Mouse (Mus musculus) forebrain, postnatal 0 days (tissue): ENCODE data around the gene Plscr5. TPM values are rescaled to one million over a fixed set of nuclear protein-coding genes. Genes with fewer than 3 reads are reported as not detected.

Source experiments
- ATAC-seq: fragments of 200-750 bp; cut with Nextera tagmentation; 2 replicates; pipeline ENCODE4 v1.8.0; 2017; ENCODE audit warnings: mild to moderate bottlenecking, moderate library complexity
- DNase-seq: peaks from one replicate; pipeline ENCODE4 v3.0.0-alpha.2; 2015
- H3K27ac ChIP-seq: fragments of 300-500 bp; sonication (generic); 2 replicates; pipeline ENCODE4 v1.5.1; 2014; ENCODE audit warnings: low read depth, mild to moderate bottlenecking, antibody characterized with exemption, low read length, moderate library complexity, mixed read lengths
- H3K27me3 ChIP-seq: fragments of 300-500 bp; sonication (generic); 2 replicates; pipeline ENCODE4 v1.6.1; 2014; ENCODE audit warnings: mild to moderate bottlenecking, low read length, mixed read lengths; ENCODE audit not compliant: insufficient read depth
- H3K36me3 ChIP-seq: fragments of 300-500 bp; sonication (generic); 2 replicates; pipeline ENCODE4 v1.6.1; 2014; ENCODE audit warnings: mild to moderate bottlenecking, moderate library complexity; ENCODE audit not compliant: insufficient read depth
- H3K4me1 ChIP-seq: fragments of 300-500 bp; sonication (generic); 2 replicates; pipeline ENCODE4 v1.6.1; 2014; ENCODE audit warnings: antibody characterized with exemption; ENCODE audit not compliant: insufficient read depth
- H3K4me2 ChIP-seq: fragments of 300-500 bp; sonication (generic); 2 replicates; pipeline ENCODE4 v1.6.1; 2014; ENCODE audit warnings: low read depth, mild to moderate bottlenecking, moderate library complexity
- H3K4me3 ChIP-seq: fragments of 300-500 bp; sonication (generic); 2 replicates; pipeline ENCODE4 v1.5.1; 2014; ENCODE audit warnings: low read depth, low read length, mixed read lengths
- H3K9ac ChIP-seq: fragments of 300-500 bp; sonication (generic); 2 replicates; pipeline ENCODE4 v1.6.1; 2014; ENCODE audit warnings: mild to moderate bottlenecking
- H3K9me3 ChIP-seq: fragments of 300-500 bp; sonication (generic); 2 replicates; pipeline ENCODE4 v1.6.1; 2016; ENCODE audit warnings: low read length
- CTCF ChIP-seq: sonication (generic); IDR thresholded peaks from 2 replicates; pipeline ENCODE4 v1.5.1; 2016; ENCODE audit warnings: antibody characterized with exemption, control low read depth, low read depth
- WGBS: fragments of 180-500 bp; shearing (Covaris S2); extraction: QIAGEN DNeasy Blood & Tissue Kit; methylation state at CpG from one replicate; pipeline ENCODE4 v1.1.7; 2014; 5-methylcytosine and 5-hydroxymethylcytosine counted together
- polyA plus RNA-seq: library from polyadenylated mRNA; unstranded; fragments of >200 nt; fragmentation: Nextera tagmentation; extraction: Ambion mirVana; gene quantifications from 2 replicates; pipeline ENCODE4 v1.2.1, GENCODE M21; 2015
- total RNA-seq: library from RNA; depleted of rRNA; stranded (reverse); fragments of >200 nt; gene quantifications from 2 replicates; pipeline ENCODE4 v1.2.3, GENCODE M21; 2014

Gene Plscr5
- total and polyA plus RNA-seq, 2 experiments from 2014 or later: 0.24 to 0.68 TPM

DNA sequence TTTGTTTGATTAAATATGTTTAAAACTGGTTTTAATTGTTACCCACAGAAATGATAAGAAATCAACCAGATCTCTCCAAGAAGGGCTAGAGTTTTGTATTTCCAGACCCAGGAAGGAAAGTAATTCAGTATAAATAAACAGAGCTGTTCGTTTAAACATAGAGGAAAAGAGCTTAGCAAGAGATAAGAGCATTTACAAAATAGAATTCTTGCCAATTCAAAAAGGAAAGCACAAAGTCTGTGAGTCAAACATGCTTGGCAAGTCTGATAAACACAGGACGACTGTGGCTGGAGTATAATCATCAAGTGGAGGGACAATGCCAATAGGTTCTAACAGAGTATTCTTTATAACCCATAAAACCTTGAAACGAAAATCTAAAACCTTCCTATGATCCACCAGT is 18.3 kb downstream of the Plscr5 start:
- H3K4me2 ChIP-seq: no peak overlapping the region
- no peaks in the 10 kb centered on the region for H3K9me3 ChIP-seq
- H3K4me1 ChIP-seq: no peaks in the 10 kb centered on the region
- TF ChIP-seq CTCF: no peak
- H3K27me3 ChIP-seq: no peaks in the 10 kb centered on the region
- no peak overlapping the region for H3K27ac ChIP-seq
- no peaks in the 10 kb centered on the region for H3K36me3 ChIP-seq
- WGBS: 63% methylated on average over 3 of the region's 3 CpGs
- DNase-seq: no peak
- no peak for ATAC-seq
- H3K9ac ChIP-seq: no peak overlapping the region
- no peak overlapping the region for H3K4me3 ChIP-seq

DNA sequence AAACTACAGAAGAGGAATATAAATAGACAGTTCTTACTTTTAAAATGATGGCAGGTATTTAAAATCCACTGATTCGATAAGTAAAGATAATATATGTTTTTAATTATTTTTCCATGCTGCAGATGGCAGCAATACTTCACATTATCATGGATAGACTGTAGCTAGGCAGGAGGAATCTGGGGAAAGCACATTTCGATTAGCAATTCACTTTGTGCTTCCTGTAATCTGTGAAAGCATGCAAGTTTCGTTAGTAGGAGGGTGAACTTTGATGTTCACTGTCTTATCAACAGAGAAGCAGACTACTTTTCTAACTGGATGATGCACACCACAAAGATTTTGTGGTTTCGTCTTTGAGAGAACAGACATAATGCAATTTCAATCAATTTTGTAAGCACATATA is 24.7 kb downstream of the Plscr5 start:
- Histone ChIP-seq H3K4me1 (no peaks in the 10 kb centered on the region), H3K4me2 (no peak overlapping the region), H3K4me3 (no peak overlapping the region), H3K27me3 (no peaks in the 10 kb centered on the region), H3K36me3 (no peaks in the 10 kb centered on the region), H3K9me3 (no peaks in the 10 kb centered on the region), H3K27ac (no peak overlapping the region), H3K9ac (no peak overlapping the region)
- TF ChIP-seq CTCF: peak; percentile 59
- DNase-seq: peak; percentile 58
- peak; percentile 73; the same call in 1 of the 2 replicates for ATAC-seq
- WGBS: 54% methylated on average over 4 of the region's 4 CpGs

DNA sequence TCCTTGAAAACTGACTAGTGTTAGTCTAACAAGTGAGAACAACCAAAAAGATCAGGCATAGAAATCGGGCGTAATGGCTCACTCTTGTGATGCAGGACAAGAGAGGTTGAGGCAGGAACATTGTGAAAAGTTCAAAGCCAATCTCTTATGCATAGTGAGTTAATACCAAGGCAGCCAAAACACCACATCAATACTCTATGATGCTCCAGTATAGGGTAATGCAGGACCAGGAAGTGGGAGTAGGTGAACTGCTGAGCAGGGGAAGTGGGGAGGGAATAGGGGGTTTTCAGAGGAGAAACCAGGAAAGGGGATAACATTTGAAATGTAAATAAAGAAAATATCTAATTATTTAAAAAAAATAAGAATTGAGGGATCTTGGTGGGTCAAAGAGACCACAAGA is 25.2 kb downstream of the Plscr5 start:
- no peak overlapping the region for H3K4me2 ChIP-seq
- TF ChIP-seq CTCF: no peak
- no peaks in the 10 kb centered on the region for H3K4me1 ChIP-seq
- no peak overlapping the region for H3K4me3 ChIP-seq
- WGBS: 91% methylated on average over 2 of the region's 2 CpGs
- no peak overlapping the region for H3K9ac ChIP-seq
- ATAC-seq (no peak), DNase-seq (no peak)
- no peak overlapping the region for H3K27ac ChIP-seq
- no peaks in the 10 kb centered on the region for H3K27me3 ChIP-seq
- no peaks in the 10 kb centered on the region for H3K36me3 ChIP-seq
- H3K9me3 ChIP-seq: no peaks in the 10 kb centered on the region

DNA sequence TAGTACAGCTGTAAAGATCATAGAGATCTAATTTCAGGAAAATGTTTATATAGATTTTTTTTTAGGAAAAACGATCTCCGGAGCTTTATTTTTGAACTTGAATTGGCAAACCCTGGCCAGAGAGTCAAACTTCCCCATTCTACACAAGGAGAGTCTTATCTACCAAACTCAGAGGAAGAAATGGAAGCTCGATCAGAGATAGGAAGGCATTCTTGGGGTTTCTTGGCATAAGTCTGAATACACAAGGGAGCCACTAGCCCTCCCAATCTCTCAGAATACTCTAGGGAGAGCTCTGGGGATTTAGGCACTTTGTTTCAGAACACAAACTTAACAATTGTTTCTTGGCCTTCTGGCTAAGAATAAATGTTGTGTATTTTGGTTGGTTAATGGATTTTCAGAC is 27.4 kb downstream of the Plscr5 start:
- no peak overlapping the region for H3K4me3 ChIP-seq
- H3K9me3 ChIP-seq: no peaks in the 10 kb centered on the region
- no peaks in the 10 kb centered on the region for H3K4me1 ChIP-seq
- DNase-seq (no peak), ATAC-seq (no peak)
- H3K4me2 ChIP-seq: no peak overlapping the region
- no peaks in the 10 kb centered on the region for H3K36me3 ChIP-seq
- no peak for TF ChIP-seq CTCF
- H3K9ac ChIP-seq: no peak overlapping the region
- 80% methylated on average over 3 of the region's 3 CpGs for whole genome bisulfite sequencing
- H3K27ac ChIP-seq: no peak overlapping the region
- H3K27me3 ChIP-seq: no peaks in the 10 kb centered on the region

DNA sequence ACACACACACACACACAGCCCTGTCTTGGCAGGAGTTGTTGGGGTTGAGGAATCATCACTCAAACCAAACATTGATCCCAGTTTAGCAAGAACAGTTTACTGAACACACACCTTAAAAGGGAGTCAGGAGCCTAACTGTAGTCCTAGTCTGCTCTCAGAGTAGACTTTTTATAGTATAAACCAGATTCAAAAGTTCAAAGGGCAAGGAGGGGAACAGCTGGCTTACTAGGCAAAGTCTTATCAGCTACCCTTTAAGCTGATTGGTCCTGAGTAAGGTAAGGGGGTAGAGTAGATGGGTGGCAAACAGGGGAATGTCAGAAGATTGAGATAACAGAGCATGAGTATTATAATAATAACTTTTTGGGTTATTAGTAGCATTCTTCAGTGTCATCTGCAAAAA is 28.7 kb downstream of the Plscr5 start:
- Histone ChIP-seq H3K4me3 (no peak overlapping the region), H3K4me1 (no peaks in the 10 kb centered on the region), H3K4me2 (no peak overlapping the region), H3K9me3 (no peaks in the 10 kb centered on the region), H3K27ac (no peak overlapping the region), H3K36me3 (no peaks in the 10 kb centered on the region), H3K27me3 (no peaks in the 10 kb centered on the region), H3K9ac (no peak overlapping the region)
- DNase-seq (no peak), ATAC-seq (no peak)
- no peak for TF ChIP-seq CTCF

DNA sequence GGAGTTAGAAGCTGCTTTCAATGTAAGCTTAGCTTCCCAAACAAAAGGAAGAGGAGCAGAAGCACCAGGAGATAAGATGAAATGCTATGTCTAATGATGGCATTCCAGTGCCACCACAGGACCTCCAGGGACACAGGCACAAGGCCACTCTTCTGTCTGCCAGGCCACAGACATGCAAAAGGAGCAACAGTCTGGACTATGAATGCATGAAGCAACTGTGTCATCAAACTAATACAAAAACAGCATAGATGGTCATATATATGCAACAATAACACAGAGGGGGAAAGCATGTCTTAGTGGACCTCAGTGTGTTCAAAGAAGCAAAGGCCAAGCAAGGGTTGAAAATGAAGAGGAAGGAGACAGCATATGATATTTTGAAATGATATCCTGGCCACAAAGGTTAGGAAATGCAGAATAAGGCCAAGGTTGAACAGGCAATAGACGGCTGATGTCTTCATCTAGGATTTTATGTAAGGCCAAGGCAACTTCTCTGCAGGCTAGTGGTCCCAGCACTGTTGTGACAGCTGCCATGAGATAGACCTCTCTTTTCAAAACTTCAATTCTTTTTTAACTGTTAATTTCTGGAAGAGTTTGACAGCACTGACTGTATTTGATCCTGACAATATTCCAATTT is 32.0 kb downstream of the Plscr5 start:
- DNase-seq (no peak), ATAC-seq (no peak)
- no peaks in the 10 kb centered on the region for H3K4me1 ChIP-seq
- WGBS: 77% methylated on average over 1 of the region's 1 CpGs
- no peak overlapping the region for H3K4me3 ChIP-seq
- no peak for TF ChIP-seq CTCF
- H3K9ac ChIP-seq: no peak overlapping the region
- no peaks in the 10 kb centered on the region for H3K36me3 ChIP-seq
- no peak overlapping the region for H3K4me2 ChIP-seq
- no peaks in the 10 kb centered on the region for H3K27me3 ChIP-seq
- H3K9me3 ChIP-seq: no peaks in the 10 kb centered on the region
- no peak overlapping the region for H3K27ac ChIP-seq

DNA sequence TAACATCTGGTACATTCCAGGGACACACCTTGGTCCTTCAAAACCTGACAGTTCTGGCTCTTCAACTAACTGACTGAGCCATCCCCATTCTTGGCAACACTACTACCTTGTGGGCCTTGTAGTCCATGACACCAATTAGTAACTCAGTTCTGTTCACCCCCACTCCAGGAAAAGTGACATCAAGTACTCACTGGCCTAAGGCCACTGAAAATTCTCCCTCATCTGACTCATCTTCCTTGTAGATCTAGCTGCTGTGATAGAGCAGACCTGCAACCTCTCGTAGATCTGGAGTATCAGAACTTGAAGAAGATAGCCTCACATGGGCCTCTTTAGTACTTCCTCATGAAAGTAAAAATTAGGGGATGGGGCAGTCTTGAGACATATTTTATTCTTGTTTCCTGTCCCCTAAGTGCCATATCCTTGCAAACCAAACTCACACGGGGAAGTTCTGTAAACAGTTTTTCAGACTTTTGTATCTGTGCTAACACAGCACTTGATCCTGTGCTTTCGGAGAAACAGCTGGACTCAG is 33.5 kb downstream of the Plscr5 start:
- 89% methylated on average over 3 of the region's 3 CpGs for WGBS
- Histone ChIP-seq H3K27me3 (no peaks in the 10 kb centered on the region), H3K36me3 (no peaks in the 10 kb centered on the region)

More for the DNA sequence above, 33.5 kb downstream of the Plscr5 start:
- H3K4me1 ChIP-seq: no peaks in the 10 kb centered on the region
- DNase-seq (no peak), ATAC-seq (no peak)
- no peaks in the 10 kb centered on the region for H3K9me3 ChIP-seq
- H3K27ac ChIP-seq: no peak overlapping the region
- H3K4me2 ChIP-seq: no peak overlapping the region
- TF ChIP-seq CTCF: no peak
- no peak overlapping the region for H3K4me3 ChIP-seq
- H3K9ac ChIP-seq: no peak overlapping the region
